Mouse (Mus musculus) gastrocnemius, adult 18-20 months (tissue): ENCODE data around the gene Arl8b. TPM values are rescaled to one million over a fixed set of nuclear protein-coding genes. Genes with fewer than 3 reads are reported as not detected.

Experiments used
- DNase-seq: peaks from one replicate; pipeline ENCODE4 v3.0.0; 2021; ENCODE audit warnings: low spot score
- long read RNA-seq, 2 experiments: library from polyadenylated mRNA; stranded (forward); transcript quantifications; one replicate each; pipeline ENCODE4 v2.0.0; 2021
- total RNA-seq, 2 experiments: library from RNA; stranded (reverse); gene quantifications; 2 replicates each; pipeline ENCODE4 v1.2.3; 2021

The Arl8b gene
- 100 to 1,000 TPM; 114 to 126 TPM for total RNA-seq
- long read RNA-seq, experiment 1, full-length matches to known transcripts, result 139 of 155 reads
- long read RNA-seq, experiment 1, partial matches to known transcripts, result 9 of 155 reads
- long read RNA-seq, experiment 1, other reads (novel, unspliced or antisense), result 7 of 155 reads
- long read RNA-seq, experiment 2, full-length matches to known transcripts, result 119 of 138 reads
- long read RNA-seq, experiment 2, partial matches to known transcripts, result 14 of 138 reads
- long read RNA-seq, experiment 2, other reads (novel, unspliced or antisense), result 5 of 138 reads

- DNase-seq, result peak; percentile 97
Observed at GRCm38 (mm10) chr6:108782526-108783183, at the start of gene Arl8b. Gene Arl8b, plus strand, starts transcription at chr6:108783099.

- peak; percentile 51 for DNase-seq
Observed at GRCm38 (mm10) chr6:108735910-108736750, 46.8 kb upstream of the Arl8b start.

- DNase-seq, result no peak
Observed at GRCm38 (mm10) chr6:108738463-108739203, 44.3 kb upstream of the Arl8b start.

GRCm38 (mm10) chr6:108740579-108740978, 42.3 kb upstream of the Arl8b start:
- peak; percentile 14 for DNase-seq

GRCm38 (mm10) chr6:108743730-108744129, 39.2 kb upstream of the Arl8b start:
- peak; percentile 8 for DNase-seq

- no peak for DNase-seq
Observed at GRCm38 (mm10) chr6:108751324-108751723, 31.6 kb upstream of the Arl8b start.

- DNase-seq, result no peak
Observed at GRCm38 (mm10) chr6:108752395-108752794, 30.5 kb upstream of the Arl8b start.

GRCm38 (mm10) chr6:108753536-108753935, 29.4 kb upstream of the Arl8b start:
- no peak for DNase-seq

- DNase-seq, result no peak
Observed at GRCm38 (mm10) chr6:108754376-108754775, 28.5 kb upstream of the Arl8b start.

GRCm38 (mm10) chr6:108755936-108756335, 27.0 kb upstream of the Arl8b start:
- DNase-seq, result no peak

GRCm38 (mm10) chr6:108758997-108759697, 23.8 kb upstream of the Arl8b start:
- DNase-seq, result no peak

- DNase-seq, result peak; percentile 18
Observed at GRCm38 (mm10) chr6:108759698-108760039, 23.2 kb upstream of the Arl8b start.

- no peak for DNase-seq
Observed at GRCm38 (mm10) chr6:108770880-108771279, 12.0 kb upstream of the Arl8b start.

- peak; percentile 74 for DNase-seq
Observed at GRCm38 (mm10) chr6:108772913-108773312, 10.0 kb upstream of the Arl8b start.

- DNase-seq, result no peak
Observed at GRCm38 (mm10) chr6:108773480-108773879, 9.4 kb upstream of the Arl8b start.

GRCm38 (mm10) chr6:108776274-108776673, 6.6 kb upstream of the Arl8b start:
- DNase-seq, result no peak

- no peak for DNase-seq
Observed at GRCm38 (mm10) chr6:108777560-108778287, 5.2 kb upstream of the Arl8b start.

- DNase-seq, result no peak
Observed at GRCm38 (mm10) chr6:108778399-108778798, 4.5 kb upstream of the Arl8b start.

GRCm38 (mm10) chr6:108781865-108782264, 1.0 kb upstream of the Arl8b start:
- DNase-seq, result no peak

GRCm38 (mm10) chr6:108783184-108783881, 434 bp downstream of the Arl8b start:
- DNase-seq, result peak; percentile 33
